Comparison of ENCODE assay signal across 13 mouse cellular contexts in the genomic region with DNA sequence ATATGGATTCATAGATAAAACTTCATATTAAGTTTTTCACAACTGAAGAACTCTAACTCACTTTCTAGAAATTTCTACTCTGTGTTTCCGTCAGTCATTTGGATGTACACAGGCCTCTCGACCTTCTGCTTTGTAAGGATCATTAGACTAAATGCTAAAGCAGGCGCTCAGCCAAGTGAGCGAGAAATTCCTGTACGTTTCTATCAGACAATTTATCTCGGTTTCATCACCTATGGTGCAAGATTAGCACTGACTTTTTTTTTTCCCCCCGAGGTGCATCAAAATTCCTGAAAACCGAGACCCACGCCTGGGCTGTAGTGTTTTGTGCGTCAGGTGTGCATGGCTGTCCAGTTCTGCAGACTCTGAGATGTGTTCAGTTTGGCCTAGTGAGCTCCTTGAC.
A peak's percentile ranks its signal among the peaks of the same experiment; 100 is the strongest.
DNase-seq lines count a peak whose midpoint lies in the region; ATAC-seq and TF ChIP-seq lines count a peak whose summit lies in the region.
"Had no signal": no experiment of that assay in that cellular context is flagged by ENCODE, and none has a peak within 500 bp of the region (broad histone marks: within the 10 kb centered on the region; RNA-seq: fewer than 3 reads in every experiment).

No protein-coding gene starts in this region.

- WGBS in heart, embryonic 14.5 days, result 43% methylated on average over 10 of the region's 10 CpGs
- WGBS in embryonic facial prominence, embryonic 13.5 days, result 60% methylated on average over 10 of the region's 10 CpGs
- WGBS in limb, embryonic 15.5 days, result 48% methylated on average over 10 of the region's 10 CpGs

- H3K9me3 ChIP-seq in heart, embryonic 14.5 days (ENCODE audit: control insufficient read depth, low read length), result no peaks in the 10 kb centered on the region
- no peaks in the 10 kb centered on the region for H3K9me3 ChIP-seq in embryonic facial prominence, embryonic 13.5 days
- no peaks in the 10 kb centered on the region for H3K9me3 ChIP-seq in limb, embryonic 15.5 days

- no peak for ATAC-seq in heart, embryonic 14.5 days (ENCODE audit: insufficient number of reproducible peaks, insufficient read depth, low FRiP score, low read depth)
- ATAC-seq in embryonic facial prominence, embryonic 13.5 days (ENCODE audit: insufficient number of reproducible peaks, insufficient read depth, low FRiP score, low TSS enrichment, low read depth), result no peak
- ATAC-seq in limb, embryonic 15.5 days (ENCODE audit: insufficient number of reproducible peaks, low FRiP score, low TSS enrichment, low read depth), result no peak

- H3K4me2 ChIP-seq in heart, embryonic 14.5 days (ENCODE audit: low read length), result peak overlapping the region; percentile 68
- H3K4me2 ChIP-seq in embryonic facial prominence, embryonic 13.5 days, result peak overlapping the region; percentile 73
- H3K4me2 ChIP-seq in limb, embryonic 15.5 days, result no peak overlapping the region

- no peaks in the 10 kb centered on the region for H3K27me3 ChIP-seq in heart, embryonic 14.5 days (ENCODE audit: control insufficient read depth, insufficient read depth, low read length)
- H3K27me3 ChIP-seq in embryonic facial prominence, embryonic 13.5 days, result no peaks in the 10 kb centered on the region
- H3K27me3 ChIP-seq in limb, embryonic 15.5 days, result no peaks in the 10 kb centered on the region
- H3K27me3 ChIP-seq: CH12.LX had no signal

- no peak for TF ChIP-seq CTCF in gastrocnemius, adult 2 months (IDR thresholded peaks at IDR 0.05)

- no peak overlapping the region for H3K4me3 ChIP-seq in heart, embryonic 14.5 days (ENCODE audit: control insufficient read depth in 1 of 2, insufficient read depth in 1 of 2, low read depth in 1 of 2, low read length in 2 of 2)
- no peak overlapping the region for H3K4me3 ChIP-seq in embryonic facial prominence, embryonic 13.5 days
- H3K4me3 ChIP-seq in limb, embryonic 15.5 days, result no peak overlapping the region
- no peak overlapping the region for H3K4me3 ChIP-seq in gastrocnemius, adult 2 months

- intact Hi-C loops in heart, postnatal 25 days (cut with DNase I), result no loop called here
- intact Hi-C loops in gastrocnemius, adult 2 months (cut with DNase I), result no loop called here

- H3K9ac ChIP-seq in heart, embryonic 14.5 days (ENCODE audit: low read length), result no peak overlapping the region; the same call in 1 of the 2 replicates
- H3K9ac ChIP-seq in embryonic facial prominence, embryonic 13.5 days, result no peak overlapping the region
- no peak overlapping the region for H3K9ac ChIP-seq in limb, embryonic 15.5 days

- H3K36me3 ChIP-seq in heart, embryonic 14.5 days (ENCODE audit: control insufficient read depth, insufficient read depth, low read length), result 0 out of 2 replicates have a peak, but pooled peaks cover 5% of the 10 kb centered on the region
- peaks cover 9% of the 10 kb centered on the region; the same call in 1 of the 2 replicates for H3K36me3 ChIP-seq in embryonic facial prominence, embryonic 13.5 days
- H3K36me3 ChIP-seq in limb, embryonic 15.5 days, result no peaks in the 10 kb centered on the region

- H3K27ac ChIP-seq in heart, embryonic 14.5 days (replicated peaks in 1 of 2; ENCODE audit: control insufficient read depth in 1 of 2, insufficient read depth in 1 of 2, low read depth in 2 of 2, low read length in 2 of 2), result no peak overlapping the region
- H3K27ac ChIP-seq in embryonic facial prominence, embryonic 13.5 days, result 0 out of 2 replicates have a peak overlapping the region, but pooled peaks have one; percentile 98
- H3K27ac ChIP-seq in limb, embryonic 15.5 days, result 0 out of 2 replicates have a peak overlapping the region, but pooled peaks have one; percentile 43
- H3K27ac ChIP-seq in gastrocnemius, adult 2 months, result no peak overlapping the region

- peaks cover 43 to 73% of the 10 kb centered on the region in 2 experiments for H3K4me1 ChIP-seq in heart, embryonic 14.5 days (ENCODE audit: control insufficient read depth in 2 of 2, insufficient read depth in 2 of 2, low read length in 2 of 2)
- H3K4me1 ChIP-seq in embryonic facial prominence, embryonic 13.5 days, result peaks cover 81% of the 10 kb centered on the region
- H3K4me1 ChIP-seq in limb, embryonic 15.5 days, result peaks cover 57% of the 10 kb centered on the region

- DNase-seq in heart, postnatal 25 days (ENCODE audit: low spot score), result no peak
- peak; percentile 59 for DNase-seq in 3T3-L1 (ENCODE audit: low read depth, low spot score)
- no peak for DNase-seq in gastrocnemius, adult 2 months
- DNase-seq in thymus, adult 18-20 months, result no peak
- DNase-seq: adrenal gland, postnatal 36 days; cerebellum, adult 11 months; kidney, postnatal 14 days; lung, postnatal 14 days; thymus, postnatal 14 days had no signal

Comparison
In these comparisons a context has a peak if more than half of its experiments do, and no peak if none do; other contexts are left out.
1. H3K27ac ChIP-seq: peak in embryonic facial prominence, embryonic 13.5 days (single experiment) and limb, embryonic 15.5 days (single experiment); none in heart, embryonic 14.5 days (0 of 2) and gastrocnemius, adult 2 months (single experiment).